Mouse (Mus musculus): ENCODE data around the gene 4930402H24Rik. TPM values are rescaled to one million over a fixed set of nuclear protein-coding genes. Genes with fewer than 3 reads are reported as not detected.

Gene 4930402H24Rik
- polyA plus RNA-seq, 1 experiment: 35.2 TPM

DNA sequence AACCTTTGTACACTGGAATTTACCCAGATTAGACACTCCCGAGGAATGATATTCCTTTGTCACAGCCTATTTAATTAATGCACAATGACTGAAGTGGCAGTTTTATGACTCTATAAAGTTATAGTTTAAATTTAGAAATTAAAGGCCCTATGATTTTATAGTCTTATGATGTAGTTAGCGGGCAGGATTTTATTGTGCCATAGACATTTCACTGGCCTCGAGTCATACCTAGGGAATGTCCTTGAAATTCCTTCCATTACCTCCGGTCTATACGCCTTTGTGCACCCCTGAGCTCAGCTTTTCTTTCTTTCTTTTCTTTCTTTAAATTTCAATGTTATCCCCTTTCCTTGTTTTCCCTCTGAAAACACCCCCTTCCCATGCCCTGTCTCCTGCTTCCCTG lies 35.3 kb downstream of the 4930402H24Rik start:
- Histone ChIP-seq H3K27me3 (ENCODE audit: control insufficient read depth, insufficient read depth, low read length) (no peaks in the 10 kb centered on the region), H3K4me1 (replicated peaks; ENCODE audit: control insufficient read depth, insufficient read depth, low read length) (no peaks in the 10 kb centered on the region), H3K36me3 (ENCODE audit: control insufficient read depth, insufficient read depth, low read length) (no peaks in the 10 kb centered on the region), H3K4me3 (ENCODE audit: control insufficient read depth, insufficient read depth, low read length) (no peak overlapping the region), H3K27ac (ENCODE audit: control insufficient read depth, insufficient read depth, low read length) (no peak overlapping the region)
- DNase-seq: no peak
- WGBS: 98% methylated on average over 5 of the region's 5 CpGs
- TF ChIP-seq POLR2A (IDR thresholded peaks at IDR 0.05; ENCODE audit: control insufficient read depth, extremely low read depth, insufficient read depth, low read length, poor library complexity) (no peak), CTCF (IDR thresholded peaks at IDR 0.05; ENCODE audit: borderline replicate concordance, control insufficient read depth, extremely low read depth, insufficient read depth, low read length, poor library complexity) (no peak)

GRCm38 (mm10) chr2:130862091-130862490 lies 44.1 kb downstream of the 4930402H24Rik start:
- H3K27me3 ChIP-seq (ENCODE audit: control insufficient read depth, insufficient read depth, low read length): no peaks in the 10 kb centered on the region
- no peaks in the 10 kb centered on the region for H3K36me3 ChIP-seq (ENCODE audit: control insufficient read depth, insufficient read depth, low read length)
- no peak overlapping the region for H3K27ac ChIP-seq (ENCODE audit: control insufficient read depth, insufficient read depth, low read length)
- no peak overlapping the region for H3K4me3 ChIP-seq (ENCODE audit: control insufficient read depth, insufficient read depth, low read length)
- H3K4me1 ChIP-seq (replicated peaks; ENCODE audit: control insufficient read depth, insufficient read depth, low read length): 0 out of 2 replicates have a peak, but pooled peaks cover 2% of the 10 kb centered on the region
- TF ChIP-seq POLR2A (IDR thresholded peaks at IDR 0.05; ENCODE audit: control insufficient read depth, extremely low read depth, insufficient read depth, low read length, poor library complexity): no peak
- TF ChIP-seq CTCF (IDR thresholded peaks at IDR 0.05; ENCODE audit: borderline replicate concordance, control insufficient read depth, extremely low read depth, insufficient read depth, low read length, poor library complexity): no peak
- no peak for DNase-seq
- WGBS: 92% methylated on average over 3 of the region's 3 CpGs

DNA sequence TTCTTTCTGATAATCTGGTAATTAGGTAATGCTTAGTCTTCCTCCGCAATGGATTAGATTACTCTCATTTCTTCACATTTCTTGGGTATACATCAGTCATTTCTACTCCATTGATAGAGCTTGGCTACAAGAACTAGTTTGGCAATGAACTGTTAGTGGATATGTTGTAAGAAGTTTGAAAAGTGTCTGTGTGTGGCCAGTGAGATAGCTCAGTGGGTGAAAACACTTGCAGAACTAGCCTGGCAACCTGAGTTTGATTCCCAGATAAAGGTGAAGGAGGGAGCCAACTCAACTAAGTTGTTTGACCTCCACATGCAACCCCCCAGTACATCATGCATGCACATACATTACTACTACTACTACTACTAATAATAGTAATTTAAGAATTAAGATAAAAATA lies 53.2 kb downstream of the 4930402H24Rik start:
- Histone ChIP-seq H3K4me3 (ENCODE audit: control insufficient read depth, insufficient read depth, low read length) (no peak overlapping the region), H3K36me3 (ENCODE audit: control insufficient read depth, insufficient read depth, low read length) (no peaks in the 10 kb centered on the region), H3K27me3 (ENCODE audit: control insufficient read depth, insufficient read depth, low read length) (no peaks in the 10 kb centered on the region), H3K27ac (ENCODE audit: control insufficient read depth, insufficient read depth, low read length) (no peak overlapping the region), H3K4me1 (replicated peaks; ENCODE audit: control insufficient read depth, insufficient read depth, low read length) (no peaks in the 10 kb centered on the region)
- 93% methylated on average over 1 of the region's 1 CpGs for WGBS
- TF ChIP-seq CTCF (IDR thresholded peaks at IDR 0.05; ENCODE audit: borderline replicate concordance, control insufficient read depth, extremely low read depth, insufficient read depth, low read length, poor library complexity) (no peak), POLR2A (IDR thresholded peaks at IDR 0.05; ENCODE audit: control insufficient read depth, extremely low read depth, insufficient read depth, low read length, poor library complexity) (no peak)
- DNase-seq: no peak

DNA sequence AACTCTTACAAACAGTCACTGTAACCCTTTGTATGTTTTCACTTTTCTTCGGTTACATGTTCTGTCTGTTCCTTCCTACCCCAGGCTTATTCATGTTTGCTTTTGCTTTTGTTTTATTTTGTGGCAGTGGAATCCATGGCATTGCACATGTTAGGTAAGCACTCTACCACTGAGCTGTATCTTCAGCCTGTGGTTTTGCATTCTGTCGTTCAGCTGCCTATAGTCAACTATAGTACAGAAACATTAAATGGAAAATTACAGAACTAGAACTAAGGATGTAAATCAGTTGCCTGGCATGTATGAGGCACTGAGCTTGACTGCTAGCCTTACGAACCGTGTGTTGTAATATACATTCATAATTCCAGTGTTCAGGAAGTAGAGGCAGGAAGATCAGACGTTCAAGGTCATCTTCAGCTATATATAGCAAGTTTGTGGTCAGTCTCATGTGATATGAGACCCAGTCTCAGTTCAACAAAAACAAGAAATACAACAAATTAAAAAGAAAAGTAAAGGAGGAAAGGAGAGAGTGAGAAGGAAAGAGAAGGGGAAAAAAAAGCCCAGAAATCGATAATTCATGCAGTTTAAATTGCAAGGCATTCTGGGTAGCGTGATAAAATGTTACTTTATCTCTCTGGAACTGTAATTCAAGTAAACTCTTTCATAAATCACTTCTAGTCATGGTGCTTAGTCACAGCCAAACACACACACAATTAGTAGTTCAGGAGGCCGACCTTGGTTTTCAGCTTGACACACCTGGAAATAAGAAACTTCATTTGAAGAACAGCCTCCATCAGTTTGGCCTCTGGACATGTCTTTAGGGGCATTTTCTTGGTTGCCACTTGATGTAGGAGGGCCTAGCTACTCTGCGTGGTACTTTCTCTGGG lies 54.6 kb downstream of the 4930402H24Rik start:
- no peak overlapping the region for H3K4me3 ChIP-seq (ENCODE audit: control insufficient read depth, insufficient read depth, low read length)
- TF ChIP-seq POLR2A (IDR thresholded peaks at IDR 0.05; ENCODE audit: control insufficient read depth, extremely low read depth, insufficient read depth, low read length, poor library complexity): no peak
- TF ChIP-seq CTCF (IDR thresholded peaks at IDR 0.05; ENCODE audit: borderline replicate concordance, control insufficient read depth, extremely low read depth, insufficient read depth, low read length, poor library complexity): no peak
- H3K4me1 ChIP-seq (replicated peaks; ENCODE audit: control insufficient read depth, insufficient read depth, low read length): no peaks in the 10 kb centered on the region
- H3K27me3 ChIP-seq (ENCODE audit: control insufficient read depth, insufficient read depth, low read length): no peaks in the 10 kb centered on the region
- H3K27ac ChIP-seq (ENCODE audit: control insufficient read depth, insufficient read depth, low read length): no peak overlapping the region
- 65% methylated on average over 9 of the region's 9 CpGs for WGBS
- H3K36me3 ChIP-seq (ENCODE audit: control insufficient read depth, insufficient read depth, low read length): no peaks in the 10 kb centered on the region
- DNase-seq: no peak

DNA sequence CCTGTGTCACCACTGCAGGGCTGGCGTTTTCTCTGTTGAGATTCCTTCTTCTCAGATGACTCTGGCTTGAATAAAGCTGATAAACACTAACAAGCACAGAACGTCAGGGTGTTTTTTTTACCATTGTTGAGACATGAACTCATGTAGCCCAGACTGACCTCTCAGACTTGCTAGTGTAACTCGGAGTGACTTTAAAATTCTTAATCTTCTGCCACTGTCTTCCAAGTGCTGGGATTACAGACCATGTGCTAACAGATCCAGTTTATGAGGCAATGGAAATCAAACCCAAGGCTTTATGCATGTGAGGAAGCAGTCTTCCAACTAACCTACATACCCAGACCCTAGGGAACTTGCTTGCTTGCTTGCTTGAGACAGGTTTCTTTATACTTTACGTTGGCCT lies 56.5 kb downstream of the 4930402H24Rik start:
- no peak overlapping the region for H3K27ac ChIP-seq (ENCODE audit: control insufficient read depth, insufficient read depth, low read length)
- DNase-seq: no peak
- no peaks in the 10 kb centered on the region for H3K36me3 ChIP-seq (ENCODE audit: control insufficient read depth, insufficient read depth, low read length)
- H3K4me3 ChIP-seq (ENCODE audit: control insufficient read depth, insufficient read depth, low read length): no peak overlapping the region
- no peaks in the 10 kb centered on the region for H3K4me1 ChIP-seq (replicated peaks; ENCODE audit: control insufficient read depth, insufficient read depth, low read length)
- 93% methylated on average over 4 of the region's 4 CpGs for WGBS
- no peaks in the 10 kb centered on the region for H3K27me3 ChIP-seq (ENCODE audit: control insufficient read depth, insufficient read depth, low read length)
- no peak for TF ChIP-seq CTCF (IDR thresholded peaks at IDR 0.05; ENCODE audit: borderline replicate concordance, control insufficient read depth, extremely low read depth, insufficient read depth, low read length, poor library complexity)
- no peak for TF ChIP-seq POLR2A (IDR thresholded peaks at IDR 0.05; ENCODE audit: control insufficient read depth, extremely low read depth, insufficient read depth, low read length, poor library complexity)

DNA sequence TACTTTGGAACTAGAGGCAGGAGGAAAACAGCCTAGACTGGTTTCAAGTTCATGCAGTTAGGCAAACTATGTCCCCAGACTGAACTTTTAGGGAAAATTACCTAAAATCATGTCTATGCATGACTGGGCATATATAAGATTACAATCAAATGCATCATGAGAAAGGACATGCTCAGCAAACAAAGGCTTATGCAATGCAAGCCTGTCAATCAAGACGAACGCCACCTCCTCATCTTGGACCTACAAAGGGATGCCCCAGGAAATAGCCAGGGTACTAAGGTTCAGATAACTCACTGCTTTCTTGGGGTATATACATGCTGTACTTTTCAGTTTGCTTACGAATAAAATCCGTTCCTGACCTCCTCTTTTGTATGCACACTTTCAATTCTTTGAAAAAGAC lies 57.9 kb downstream of the 4930402H24Rik start:
- Histone ChIP-seq H3K4me3 (ENCODE audit: control insufficient read depth, insufficient read depth, low read length) (no peak overlapping the region), H3K27ac (ENCODE audit: control insufficient read depth, insufficient read depth, low read length) (no peak overlapping the region), H3K4me1 (replicated peaks; ENCODE audit: control insufficient read depth, insufficient read depth, low read length) (no peaks in the 10 kb centered on the region), H3K36me3 (ENCODE audit: control insufficient read depth, insufficient read depth, low read length) (no peaks in the 10 kb centered on the region), H3K27me3 (ENCODE audit: control insufficient read depth, insufficient read depth, low read length) (no peaks in the 10 kb centered on the region)
- WGBS: 96% methylated on average over 4 of the region's 4 CpGs
- DNase-seq: no peak
- TF ChIP-seq CTCF (IDR thresholded peaks at IDR 0.05; ENCODE audit: borderline replicate concordance, control insufficient read depth, extremely low read depth, insufficient read depth, low read length, poor library complexity) (no peak), POLR2A (IDR thresholded peaks at IDR 0.05; ENCODE audit: control insufficient read depth, extremely low read depth, insufficient read depth, low read length, poor library complexity) (no peak)
